Comparison of ENCODE assay signal across 8 mouse cellular contexts in the genomic region with DNA sequence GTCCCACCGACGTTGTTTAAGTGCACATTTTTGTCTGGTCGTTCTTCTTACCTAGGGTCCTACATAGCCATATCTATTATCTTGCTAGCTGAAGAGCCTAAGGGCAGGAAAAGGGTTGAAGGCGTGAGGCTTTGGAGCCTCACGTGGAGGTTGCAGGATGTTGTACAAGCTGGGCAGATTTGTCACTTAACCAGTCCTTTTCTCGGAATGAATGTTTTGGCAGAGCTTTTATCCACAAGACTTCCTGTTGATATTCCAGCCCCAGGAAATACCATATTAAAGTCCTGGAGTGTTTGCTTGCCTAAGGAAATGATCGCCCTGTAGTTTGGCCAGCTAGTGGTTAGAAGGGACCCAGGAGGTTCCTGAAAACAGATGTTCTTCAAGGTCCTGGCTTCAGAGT. TPM values are rescaled to one million over a fixed set of nuclear protein-coding genes. Genes with fewer than 3 reads are reported as not detected.
DNase-seq lines count a peak whose midpoint lies in the region; ATAC-seq and TF ChIP-seq lines count a peak whose summit lies in the region.

No protein-coding gene starts in this region.

- peaks cover 32% of the 10 kb centered on the region for H3K79me2 ChIP-seq in C2C12 (ENCODE audit: control insufficient read depth, insufficient read depth)

- no peak for TF ChIP-seq CTCF in C2C12 (IDR thresholded peaks at IDR 0.05; ENCODE audit: control insufficient read depth, insufficient read depth, insufficient read length)

- no peak for ATAC-seq in heart, embryonic 12.5 days (ENCODE audit: insufficient number of reproducible peaks, low FRiP score)
- ATAC-seq in midbrain, embryonic 16.5 days, result no peak

- H3K27me3 ChIP-seq in C2C12 (ENCODE audit: control insufficient read depth, insufficient read depth, insufficient read length), result no peaks in the 10 kb centered on the region
- no peaks in the 10 kb centered on the region for H3K27me3 ChIP-seq in heart, embryonic 12.5 days (replicated peaks)
- H3K27me3 ChIP-seq in midbrain, embryonic 16.5 days (ENCODE audit: control insufficient read depth, insufficient read depth, low read depth, low read length), result no peaks in the 10 kb centered on the region

- H3K9me3 ChIP-seq in heart, embryonic 12.5 days (replicated peaks), result no peaks in the 10 kb centered on the region
- no peaks in the 10 kb centered on the region for H3K9me3 ChIP-seq in midbrain, embryonic 16.5 days (replicated peaks; ENCODE audit: control insufficient read depth, low read length, poor library complexity, severe bottlenecking)

- peak overlapping the region; percentile 79 for H3K27ac ChIP-seq in heart, embryonic 12.5 days (ENCODE audit: poor library complexity, severe bottlenecking)
- peak overlapping the region; percentile 87; the same call in 1 of the 2 replicates for H3K27ac ChIP-seq in midbrain, embryonic 16.5 days (ENCODE audit: low read length)

- H3ac ChIP-seq in C2C12 (ENCODE audit: control insufficient read depth, insufficient read length, low read depth), result no peak overlapping the region

- peaks cover 17% of the 10 kb centered on the region for H3K4me1 ChIP-seq in heart, embryonic 12.5 days (replicated peaks)
- peaks cover 19% of the 10 kb centered on the region for H3K4me1 ChIP-seq in midbrain, embryonic 16.5 days (ENCODE audit: control insufficient read depth, insufficient read depth, low read length)

- H3K36me3 ChIP-seq in C2C12 (ENCODE audit: control insufficient read depth, insufficient read depth), result no peaks in the 10 kb centered on the region
- H3K36me3 ChIP-seq in heart, embryonic 12.5 days, result no peaks in the 10 kb centered on the region
- no peaks in the 10 kb centered on the region for H3K36me3 ChIP-seq in midbrain, embryonic 16.5 days (ENCODE audit: control insufficient read depth, insufficient read depth, low read length)

- H3K4me3 ChIP-seq in C2C12 (ENCODE audit: insufficient read depth, poor library complexity, severe bottlenecking), result peak overlapping the region; percentile 74
- H3K4me3 ChIP-seq in heart, embryonic 12.5 days, result peak overlapping the region; percentile 73
- peak overlapping the region; percentile 79 for H3K4me3 ChIP-seq in midbrain, embryonic 16.5 days (ENCODE audit: low read depth, low read length)

- peak; percentile 31 for DNase-seq in ZHBTc4 (ENCODE audit: low read depth, low spot score)
- peak; percentile 21 to 58 for DNase-seq in kidney, postnatal 25 days
- no peak for DNase-seq in frontal cortex, postnatal 14 days (ENCODE audit: low spot score in 2 of 2)
- DNase-seq in cerebellum, adult 18-20 months, result no peak
- DNase-seq in left cerebral cortex, adult 18-20 months (ENCODE audit: low spot score in 2 of 2), result no peak

- H3K4me2 ChIP-seq in heart, embryonic 12.5 days, result peak overlapping the region; percentile 81
- peak overlapping the region; percentile 94 for H3K4me2 ChIP-seq in midbrain, embryonic 16.5 days (ENCODE audit: low read length)

- WGBS in heart, embryonic 12.5 days, result under 1% methylated on average over 7 of the region's 7 CpGs
- WGBS in midbrain, embryonic 16.5 days, result 7% methylated on average over 7 of the region's 7 CpGs

- H3K79me3 ChIP-seq in C2C12 (ENCODE audit: low read depth), result peaks cover 21% of the 10 kb centered on the region

- peak overlapping the region; percentile 83 for H3K9ac ChIP-seq in heart, embryonic 12.5 days
- H3K9ac ChIP-seq in midbrain, embryonic 16.5 days (ENCODE audit: low read depth, low read length), result peak overlapping the region; percentile 84

TF ChIP-seq in C2C12, 6 proteins besides CTCF, POLR2A, EP300 and RAD21:
- TF ChIP-seq MYOG (IDR thresholded peaks at IDR 0.05; ENCODE audit: control insufficient read depth, extremely low read depth, insufficient read length) (no peak), MAX (IDR thresholded peaks at IDR 0.05) (no peak), MYOD1 (IDR thresholded peaks at IDR 0.05; ENCODE audit: control insufficient read depth, insufficient read length, low read depth) (no peak), USF1 (IDR thresholded peaks at IDR 0.05; ENCODE audit: low read depth) (no peak), CEBPB (IDR thresholded peaks at IDR 0.05; ENCODE audit: low read depth) (no peak), FOSL1 (IDR thresholded peaks at IDR 0.05; ENCODE audit: insufficient read depth, low read length, poor library complexity, severe bottlenecking) (no peak)

RNA-seq across cellular contexts. Expression of a gene that starts 1.1 kb away (rescaled TPM):
- polyA plus RNA-seq in C2C12 (2012; fragmentation: generic; extraction: Trizol), result 122 TPM
- polyA plus RNA-seq in heart, embryonic 12.5 days (2016; fragmentation: Nextera tagmentation; extraction: Ambion mirVana), result 58.2 and 65.0 TPM in 2 replicates
- polyA plus RNA-seq in midbrain, embryonic 16.5 days (2015; fragmentation: Nextera tagmentation; extraction: Ambion mirVana), result 66.9 and 72.9 TPM in 2 replicates
- 10 to 100 TPM; 47.6 to 52.3 TPM for total RNA-seq in left cerebral cortex, adult 18-20 months (2021)

RNA-seq across cellular contexts. Expression of a gene that starts 10.2 kb away (rescaled TPM):
- polyA plus RNA-seq in C2C12 (2012; fragmentation: generic; extraction: Trizol), result 5.7 TPM
- 10.2 and 10.5 TPM in 2 replicates for polyA plus RNA-seq in heart, embryonic 12.5 days (2016; fragmentation: Nextera tagmentation; extraction: Ambion mirVana)
- polyA plus RNA-seq in midbrain, embryonic 16.5 days (2015; fragmentation: Nextera tagmentation; extraction: Ambion mirVana), result 2.2 and 2.7 TPM in 2 replicates
- 1 to 10 TPM; 6.8 to 7.4 TPM for total RNA-seq in left cerebral cortex, adult 18-20 months (2021)

RNA-seq across cellular contexts. Expression of a gene that starts 12.3 kb away (rescaled TPM):
- 7.7 TPM for polyA plus RNA-seq in C2C12 (2012; fragmentation: generic; extraction: Trizol)
- 16.7 and 17.4 TPM in 2 replicates for polyA plus RNA-seq in heart, embryonic 12.5 days (2016; fragmentation: Nextera tagmentation; extraction: Ambion mirVana)
- 27.2 and 32.0 TPM in 2 replicates for polyA plus RNA-seq in midbrain, embryonic 16.5 days (2015; fragmentation: Nextera tagmentation; extraction: Ambion mirVana)
- total RNA-seq in left cerebral cortex, adult 18-20 months (2021), result 10 to 100 TPM; 16.1 to 16.7 TPM

RNA-seq across cellular contexts. Expression of a gene that starts 56.3 kb away (rescaled TPM):
- 22.2 TPM for polyA plus RNA-seq in C2C12 (2012; fragmentation: generic; extraction: Trizol)
- 22.4 and 22.9 TPM in 2 replicates for polyA plus RNA-seq in heart, embryonic 12.5 days (2016; fragmentation: Nextera tagmentation; extraction: Ambion mirVana)
- 24.4 and 25.8 TPM in 2 replicates for polyA plus RNA-seq in midbrain, embryonic 16.5 days (2015; fragmentation: Nextera tagmentation; extraction: Ambion mirVana)
- total RNA-seq in left cerebral cortex, adult 18-20 months (2021), result 10 to 100 TPM; 33.8 to 34.5 TPM

Comparison
In these comparisons a context has a peak if more than half of its experiments do, and no peak if none do; other contexts are left out.
1. DNase-seq: peak in ZHBTc4 (single experiment) and kidney, postnatal 25 days (2 of 2); none in frontal cortex, postnatal 14 days (0 of 2), cerebellum, adult 18-20 months (0 of 2) and left cerebral cortex, adult 18-20 months (0 of 2).
2. Peak in every context shown above with its lines, with median percentiles within 50 percentile points of each other: H3K4me3 ChIP-seq.